Mouse (Mus musculus): ENCODE results near the gene Scgb1a1. TPM values are rescaled to one million over a fixed set of nuclear protein-coding genes. Genes with fewer than 3 reads are reported as not detected.

Scgb1a1 gene
- polyA plus RNA-seq, 1 experiment from 2014 or later, result not detected

- Histone ChIP-seq H3K9ac (ENCODE audit: low read depth, low read length) (no peak overlapping the region), H3K4me2 (ENCODE audit: low read depth, low read length) (no peak overlapping the region), H3K9me3 (ENCODE audit: control insufficient read depth, low read length) (no peaks in the 10 kb centered on the region), H3K36me3 (ENCODE audit: control insufficient read depth, insufficient read depth, low read length) (no peaks in the 10 kb centered on the region), H3K4me3 (ENCODE audit: low read depth, low read length) (no peak overlapping the region), H3K4me1 (ENCODE audit: control insufficient read depth, insufficient read depth, low read length) (peaks cover 21% of the 10 kb centered on the region), H3K27ac (replicated peaks; ENCODE audit: low read depth, low read length) (no peak overlapping the region), H3K27me3 (replicated peaks; ENCODE audit: control insufficient read depth, insufficient read depth, low read length) (no peaks in the 10 kb centered on the region)
- ATAC-seq (ENCODE audit: low read depth) (no peak), DNase-seq (ENCODE audit: low spot score) (no peak)
- WGBS, result 62% methylated on average over 2 of the region's 2 CpGs
These were observed 12.2 kb downstream of the Scgb1a1 start for GRCm38 (mm10) chr19:9075558-9075957.

DNA sequence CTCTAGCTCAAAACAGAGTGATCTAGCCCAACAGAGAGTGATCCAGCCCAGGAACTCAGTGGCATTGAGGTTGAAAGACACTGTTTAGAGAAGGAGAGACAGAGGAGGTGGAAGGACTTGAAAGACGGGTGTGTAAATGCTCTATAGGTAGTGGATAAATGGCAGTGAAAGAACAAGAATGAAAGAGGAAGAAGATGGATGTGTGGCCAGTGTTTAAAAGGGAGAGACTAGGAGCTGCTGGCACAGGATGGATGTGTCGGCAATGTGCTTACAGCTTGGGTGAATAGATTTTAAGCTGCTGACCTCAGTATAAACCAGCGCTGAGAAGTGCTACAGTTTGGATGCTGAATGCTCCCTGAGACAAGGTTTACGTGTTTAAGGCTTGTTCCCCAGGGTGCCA, 13.3 kb downstream of the Scgb1a1 start:
- Histone ChIP-seq H3K4me3 (ENCODE audit: low read depth, low read length) (no peak overlapping the region), H3K27me3 (replicated peaks; ENCODE audit: control insufficient read depth, insufficient read depth, low read length) (no peaks in the 10 kb centered on the region), H3K36me3 (ENCODE audit: control insufficient read depth, insufficient read depth, low read length) (no peaks in the 10 kb centered on the region), H3K4me2 (ENCODE audit: low read depth, low read length) (no peak overlapping the region), H3K27ac (replicated peaks; ENCODE audit: low read depth, low read length) (no peak overlapping the region), H3K9me3 (ENCODE audit: control insufficient read depth, low read length) (no peaks in the 10 kb centered on the region), H3K4me1 (ENCODE audit: control insufficient read depth, insufficient read depth, low read length) (peaks cover 30% of the 10 kb centered on the region), H3K9ac (ENCODE audit: low read depth, low read length) (no peak overlapping the region)
- ATAC-seq (ENCODE audit: low read depth), result no peak
- no peak for DNase-seq (ENCODE audit: low spot score)
- 80% methylated on average over 4 of the region's 4 CpGs for WGBS

GRCm38 (mm10) chr19:9073776-9074411, 13.9 kb downstream of the Scgb1a1 start:
- Histone ChIP-seq H3K36me3 (ENCODE audit: control insufficient read depth, insufficient read depth, low read length) (no peaks in the 10 kb centered on the region), H3K9ac (ENCODE audit: low read depth, low read length) (no peak overlapping the region), H3K4me3 (ENCODE audit: low read depth, low read length) (no peak overlapping the region), H3K27me3 (replicated peaks; ENCODE audit: control insufficient read depth, insufficient read depth, low read length) (no peaks in the 10 kb centered on the region), H3K4me1 (ENCODE audit: control insufficient read depth, insufficient read depth, low read length) (peaks cover 29% of the 10 kb centered on the region), H3K27ac (replicated peaks; ENCODE audit: low read depth, low read length) (no peak overlapping the region), H3K9me3 (ENCODE audit: control insufficient read depth, low read length) (no peaks in the 10 kb centered on the region), H3K4me2 (ENCODE audit: low read depth, low read length) (no peak overlapping the region)
- ATAC-seq (ENCODE audit: low read depth) (no peak), DNase-seq (ENCODE audit: low spot score) (peak; percentile 30)
- 62% methylated on average over 12 of the region's 12 CpGs for WGBS

- peaks cover 29% of the 10 kb centered on the region for H3K4me1 ChIP-seq (ENCODE audit: control insufficient read depth, insufficient read depth, low read length)
- no peak overlapping the region for H3K9ac ChIP-seq (ENCODE audit: low read depth, low read length)
- ATAC-seq (ENCODE audit: low read depth), result no peak
- WGBS, result 67% methylated on average over 2 of the region's 2 CpGs
- no peak for DNase-seq (ENCODE audit: low spot score)
- H3K27me3 ChIP-seq (replicated peaks; ENCODE audit: control insufficient read depth, insufficient read depth, low read length), result no peaks in the 10 kb centered on the region
- H3K36me3 ChIP-seq (ENCODE audit: control insufficient read depth, insufficient read depth, low read length), result no peaks in the 10 kb centered on the region
- peak overlapping the region; percentile 79 for H3K27ac ChIP-seq (replicated peaks; ENCODE audit: low read depth, low read length)
- no peak overlapping the region for H3K4me2 ChIP-seq (ENCODE audit: low read depth, low read length)
- H3K9me3 ChIP-seq (ENCODE audit: control insufficient read depth, low read length), result no peaks in the 10 kb centered on the region
- no peak overlapping the region for H3K4me3 ChIP-seq (ENCODE audit: low read depth, low read length)
These were observed 15.6 kb downstream of the Scgb1a1 start for GRCm38 (mm10) chr19:9072157-9072530.

DNA sequence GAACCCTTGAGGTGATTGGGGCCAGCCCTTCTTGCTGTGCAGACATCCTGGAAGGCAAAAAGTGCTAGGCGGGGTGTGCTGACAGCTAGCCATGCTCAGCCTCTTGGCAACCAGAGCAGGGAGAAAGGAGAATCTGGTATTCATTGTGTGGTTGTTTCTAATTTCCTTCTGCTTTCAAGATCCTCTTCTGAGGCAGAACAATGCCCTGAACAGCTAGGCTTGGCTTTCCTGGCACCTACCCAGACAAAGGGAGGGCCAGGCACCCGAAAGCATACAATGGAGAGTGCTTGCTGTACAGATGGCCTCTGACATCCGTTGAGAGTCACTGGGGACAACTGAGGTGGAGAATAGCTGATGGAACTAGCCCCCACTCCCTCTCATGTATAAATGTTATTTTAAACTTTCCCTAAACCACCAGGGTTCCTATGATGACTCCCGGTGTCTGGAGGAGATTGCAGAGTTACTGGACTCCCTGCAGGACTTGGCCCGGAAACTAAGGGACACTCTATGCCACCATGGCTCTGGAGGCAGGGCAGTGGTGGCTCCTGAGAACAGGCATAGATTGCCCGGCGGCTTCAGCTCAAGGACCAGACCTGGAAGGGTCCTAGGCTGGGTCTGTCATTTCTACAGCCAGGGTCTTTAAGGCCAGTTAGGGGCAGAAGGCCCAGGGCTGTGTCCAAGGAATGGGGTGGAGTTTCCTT, 16.2 kb downstream of the Scgb1a1 start:
- peak overlapping the region; percentile 79 for H3K27ac ChIP-seq (replicated peaks; ENCODE audit: low read depth, low read length)
- H3K9ac ChIP-seq (ENCODE audit: low read depth, low read length), result no peak overlapping the region
- ATAC-seq (ENCODE audit: low read depth) (peak; percentile 60), DNase-seq (ENCODE audit: low spot score) (peak; percentile 89)
- H3K4me3 ChIP-seq (ENCODE audit: low read depth, low read length), result no peak overlapping the region
- peaks cover 29% of the 10 kb centered on the region for H3K4me1 ChIP-seq (ENCODE audit: control insufficient read depth, insufficient read depth, low read length)
- 39% methylated on average over 7 of the region's 7 CpGs for WGBS
- no peak overlapping the region for H3K4me2 ChIP-seq (ENCODE audit: low read depth, low read length)
- no peaks in the 10 kb centered on the region for H3K36me3 ChIP-seq (ENCODE audit: control insufficient read depth, insufficient read depth, low read length)
- H3K9me3 ChIP-seq (ENCODE audit: control insufficient read depth, low read length), result no peaks in the 10 kb centered on the region
- H3K27me3 ChIP-seq (replicated peaks; ENCODE audit: control insufficient read depth, insufficient read depth, low read length), result no peaks in the 10 kb centered on the region

- H3K36me3 ChIP-seq (ENCODE audit: control insufficient read depth, insufficient read depth, low read length), result no peaks in the 10 kb centered on the region
- WGBS, result 49% methylated on average over 2 of the region's 2 CpGs
- H3K27ac ChIP-seq (replicated peaks; ENCODE audit: low read depth, low read length), result peak overlapping the region; percentile 79
- DNase-seq (ENCODE audit: low spot score) (no peak), ATAC-seq (ENCODE audit: low read depth) (no peak)
- H3K4me2 ChIP-seq (ENCODE audit: low read depth, low read length), result no peak overlapping the region
- H3K9me3 ChIP-seq (ENCODE audit: control insufficient read depth, low read length), result no peaks in the 10 kb centered on the region
- no peak overlapping the region for H3K9ac ChIP-seq (ENCODE audit: low read depth, low read length)
- H3K4me1 ChIP-seq (ENCODE audit: control insufficient read depth, insufficient read depth, low read length), result peaks cover 40% of the 10 kb centered on the region
- H3K27me3 ChIP-seq (replicated peaks; ENCODE audit: control insufficient read depth, insufficient read depth, low read length), result no peaks in the 10 kb centered on the region
- no peak overlapping the region for H3K4me3 ChIP-seq (ENCODE audit: low read depth, low read length)
These were observed 17.4 kb downstream of the Scgb1a1 start for GRCm38 (mm10) chr19:9070316-9070715.

GRCm38 (mm10) chr19:9069687-9070307, 18.0 kb downstream of the Scgb1a1 start:
- no peaks in the 10 kb centered on the region for H3K36me3 ChIP-seq (ENCODE audit: control insufficient read depth, insufficient read depth, low read length)
- peaks cover 40% of the 10 kb centered on the region for H3K4me1 ChIP-seq (ENCODE audit: control insufficient read depth, insufficient read depth, low read length)
- no peaks in the 10 kb centered on the region for H3K9me3 ChIP-seq (ENCODE audit: control insufficient read depth, low read length)
- no peaks in the 10 kb centered on the region for H3K27me3 ChIP-seq (replicated peaks; ENCODE audit: control insufficient read depth, insufficient read depth, low read length)
- H3K9ac ChIP-seq (ENCODE audit: low read depth, low read length), result no peak overlapping the region
- peak overlapping the region; percentile 79 for H3K27ac ChIP-seq (replicated peaks; ENCODE audit: low read depth, low read length)
- DNase-seq (ENCODE audit: low spot score) (peak; percentile 60), ATAC-seq (ENCODE audit: low read depth) (no peak)
- H3K4me2 ChIP-seq (ENCODE audit: low read depth, low read length), result no peak overlapping the region
- H3K4me3 ChIP-seq (ENCODE audit: low read depth, low read length), result no peak overlapping the region
- WGBS, result 47% methylated on average over 8 of the region's 8 CpGs

DNA sequence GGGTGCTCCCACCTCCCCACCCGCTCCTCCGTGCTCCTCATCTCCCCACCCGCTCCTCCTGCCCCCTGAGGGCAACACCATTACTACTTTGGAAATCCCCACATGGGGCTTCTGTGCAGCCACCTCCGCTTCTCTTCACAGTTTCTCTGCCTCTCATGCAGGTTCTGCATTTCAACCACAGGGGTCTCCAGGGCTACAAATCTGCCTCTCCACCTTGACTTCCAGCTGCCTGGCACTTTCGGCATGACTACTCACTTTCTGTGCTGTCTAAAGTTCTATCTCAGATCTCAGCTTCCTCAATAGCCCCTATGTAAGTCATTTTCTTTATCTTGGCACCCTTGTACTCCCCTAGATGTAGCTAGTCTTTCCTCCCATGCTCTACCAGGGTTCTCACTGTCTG, 20.5 kb downstream of the Scgb1a1 start:
- Histone ChIP-seq H3K9ac (ENCODE audit: low read depth, low read length) (no peak overlapping the region), H3K27ac (replicated peaks; ENCODE audit: low read depth, low read length) (no peak overlapping the region), H3K4me1 (ENCODE audit: control insufficient read depth, insufficient read depth, low read length) (peaks cover 40% of the 10 kb centered on the region), H3K4me2 (ENCODE audit: low read depth, low read length) (no peak overlapping the region), H3K9me3 (ENCODE audit: control insufficient read depth, low read length) (no peaks in the 10 kb centered on the region), H3K4me3 (ENCODE audit: low read depth, low read length) (no peak overlapping the region), H3K27me3 (replicated peaks; ENCODE audit: control insufficient read depth, insufficient read depth, low read length) (no peaks in the 10 kb centered on the region), H3K36me3 (ENCODE audit: control insufficient read depth, insufficient read depth, low read length) (no peaks in the 10 kb centered on the region)
- ATAC-seq (ENCODE audit: low read depth) (no peak), DNase-seq (ENCODE audit: low spot score) (no peak)
- WGBS, result 75% methylated on average over 5 of the region's 5 CpGs
